Comparison of ENCODE assay signal across 12 mouse cellular contexts in genomic region chr5:67844070-67844469, GRCm38 (mm10). TPM values are rescaled to one million over a fixed set of nuclear protein-coding genes. Genes with fewer than 3 reads are reported as not detected.
DNase-seq lines count a peak whose midpoint lies in the region; ATAC-seq and TF ChIP-seq lines count a peak whose summit lies in the region.
"Had no signal": no experiment of that assay in that cellular context is flagged by ENCODE, and none has a peak within 500 bp of the region (broad histone marks: within the 10 kb centered on the region; RNA-seq: fewer than 3 reads in every experiment).

No protein-coding gene starts in this region.

- no peak overlapping the region for H3K27ac ChIP-seq in cerebellum, adult 2 months (ENCODE audit: insufficient read depth, low read length)
- no peak overlapping the region for H3K27ac ChIP-seq in intestine, embryonic 14.5 days (ENCODE audit: low read depth)
- no peak overlapping the region for H3K27ac ChIP-seq in intestine, embryonic 15.5 days
- 0 out of 2 replicates have a peak overlapping the region, but pooled peaks have one; percentile 8 for H3K27ac ChIP-seq in cortical plate, adult 2 months (ENCODE audit: insufficient read depth, low read length)
- H3K27ac ChIP-seq: forebrain, embryonic 12.5 days had no signal

- H3K36me3 ChIP-seq in intestine, embryonic 14.5 days (ENCODE audit: control insufficient read depth, insufficient read depth, low read length) = no peaks in the 10 kb centered on the region
- no peaks in the 10 kb centered on the region for H3K36me3 ChIP-seq in intestine, embryonic 15.5 days
- H3K36me3 ChIP-seq: forebrain, embryonic 12.5 days had no signal

- peak overlapping the region; percentile 32 for H3K4me3 ChIP-seq in cerebellum, adult 2 months (replicated peaks; ENCODE audit: insufficient read depth, low read depth, low read length)
- H3K4me3 ChIP-seq in intestine, embryonic 14.5 days (ENCODE audit: low read depth, low read length) = no peak overlapping the region
- H3K4me3 ChIP-seq in intestine, embryonic 15.5 days (replicated peaks) = no peak overlapping the region
- peak overlapping the region; percentile 44 for H3K4me3 ChIP-seq in cortical plate, adult 2 months (ENCODE audit: insufficient read depth, low read length)
- H3K4me3 ChIP-seq: forebrain, embryonic 12.5 days had no signal

- TF ChIP-seq POLR2A in cerebellum, adult 2 months (IDR thresholded peaks at IDR 0.05; ENCODE audit: borderline replicate concordance, insufficient read depth, low read length) = no peak
- TF ChIP-seq POLR2A in cortical plate, adult 2 months (IDR thresholded peaks at IDR 0.05; ENCODE audit: extremely low read depth, insufficient read depth, low read length) = no peak

- no peak overlapping the region for H3K4me2 ChIP-seq in intestine, embryonic 14.5 days (ENCODE audit: low read length)
- no peak overlapping the region for H3K4me2 ChIP-seq in intestine, embryonic 15.5 days (replicated peaks)

- 6% methylated on average over 4 of the region's 4 CpGs for WGBS in cerebellum, adult 2 months
- 47% methylated on average over 4 of the region's 4 CpGs for WGBS in intestine, embryonic 14.5 days
- WGBS in intestine, embryonic 15.5 days = 44% methylated on average over 4 of the region's 4 CpGs

- H3K9ac ChIP-seq in intestine, embryonic 14.5 days (ENCODE audit: low read length) = no peak overlapping the region
- no peak overlapping the region for H3K9ac ChIP-seq in intestine, embryonic 15.5 days
- H3K9ac ChIP-seq: forebrain, embryonic 12.5 days had no signal

- peak; percentile 37 to 74 for DNase-seq in cerebellum, adult 2 months
- DNase-seq in intestine, embryonic 14.5 days (ENCODE audit: low spot score) = peak; percentile 45
- DNase-seq in lung, postnatal 36 days = peak; percentile 28
- DNase-seq in urinary bladder, postnatal 14 days (ENCODE audit: low spot score) = no peak
- no peak for DNase-seq in left cerebral cortex, adult 8-10 months (ENCODE audit: low spot score in 2 of 2)
- DNase-seq: kidney, postnatal 4 days; right cerebral cortex, postnatal 4 days had no signal

- H3K9me3 ChIP-seq in intestine, embryonic 14.5 days (ENCODE audit: control insufficient read depth, low read length) = no peaks in the 10 kb centered on the region
- no peaks in the 10 kb centered on the region for H3K9me3 ChIP-seq in intestine, embryonic 15.5 days
- H3K9me3 ChIP-seq: forebrain, embryonic 12.5 days; G1E had no signal

- ATAC-seq in cerebellum, adult (ENCODE audit: insufficient number of reproducible peaks, low FRiP score, low TSS enrichment) = no peak
- no peak for ATAC-seq in intestine, embryonic 14.5 days (replicated peaks; ENCODE audit: low FRiP score, low TSS enrichment, low read depth)
- no peak for ATAC-seq in intestine, embryonic 15.5 days

- no peaks in the 10 kb centered on the region for H3K27me3 ChIP-seq in cerebellum, adult 2 months (ENCODE audit: control insufficient read depth, insufficient read depth, low read length)
- peaks cover 12% of the 10 kb centered on the region for H3K27me3 ChIP-seq in intestine, embryonic 14.5 days (replicated peaks; ENCODE audit: control insufficient read depth, insufficient read depth, low read length)
- no peaks in the 10 kb centered on the region for H3K27me3 ChIP-seq in intestine, embryonic 15.5 days (replicated peaks)
- H3K27me3 ChIP-seq: forebrain, embryonic 12.5 days had no signal

- TF ChIP-seq CTCF in cerebellum, adult 2 months (IDR thresholded peaks at IDR 0.05; ENCODE audit: borderline replicate concordance, insufficient read depth, low read depth, low read length) = no peak
- TF ChIP-seq CTCF in cortical plate, adult 2 months (IDR thresholded peaks at IDR 0.05; ENCODE audit: extremely low read depth, insufficient read depth, low read length) = no peak

- H3K4me1 ChIP-seq in cerebellum, adult 2 months (ENCODE audit: control insufficient read depth, insufficient read depth, low read length) = peaks cover 12% of the 10 kb centered on the region; the same call in 1 of the 2 replicates
- peaks cover 6% of the 10 kb centered on the region; the same call in 1 of the 2 replicates for H3K4me1 ChIP-seq in intestine, embryonic 14.5 days (replicated peaks; ENCODE audit: control insufficient read depth, insufficient read depth, low read length)
- peaks cover 12% of the 10 kb centered on the region for H3K4me1 ChIP-seq in intestine, embryonic 15.5 days (replicated peaks)
- H3K4me1 ChIP-seq in cortical plate, adult 2 months (ENCODE audit: control insufficient read depth, insufficient read depth, low read length) = peaks cover 18% of the 10 kb centered on the region

RNA-seq across cellular contexts. Expression of gene Atp8a1, which starts 3.2 kb away (rescaled TPM):
- polyA plus RNA-seq in cerebellum, adult 2 months (2012; rRNA removed) = 56.1 and 60.9 TPM in 2 replicates
- 17.5 and 17.9 TPM in 2 replicates for polyA plus RNA-seq in intestine, embryonic 14.5 days (2014; fragmentation: Nextera tagmentation; extraction: Ambion mirVana)
- 15.8 and 16.5 TPM in 2 replicates for polyA plus RNA-seq in intestine, embryonic 15.5 days (2015; fragmentation: Nextera tagmentation; extraction: Ambion mirVana)
- 70.2 and 70.3 TPM in 2 replicates for polyA plus RNA-seq in cortical plate, adult 2 months (2012; rRNA removed)
- 100 to 1,000 TPM; 173 to 214 (median 183) TPM for total RNA-seq in left cerebral cortex, adult 8-10 months (2022)

Comparison
In these comparisons a context has a peak if more than half of its experiments do, and no peak if none do; other contexts are left out.
1. DNase-seq: peak in cerebellum, adult 2 months (2 of 2), intestine, embryonic 14.5 days (single experiment) and lung, postnatal 36 days (single experiment); none in urinary bladder, postnatal 14 days (single experiment) and left cerebral cortex, adult 8-10 months (0 of 2).
2. H3K4me3 ChIP-seq: peak in cerebellum, adult 2 months (single experiment) and cortical plate, adult 2 months (single experiment); none in intestine, embryonic 14.5 days (single experiment) and intestine, embryonic 15.5 days (single experiment).